Mouse (Mus musculus) kidney, postnatal 14 days (tissue): ENCODE measurements around the gene Cfap299.

Source experiments
- DNase-seq: peaks from one replicate; pipeline ENCODE4 v3.0.0; 2022; ENCODE audit warnings: mixed read lengths

The Cfap299 gene

DNA sequence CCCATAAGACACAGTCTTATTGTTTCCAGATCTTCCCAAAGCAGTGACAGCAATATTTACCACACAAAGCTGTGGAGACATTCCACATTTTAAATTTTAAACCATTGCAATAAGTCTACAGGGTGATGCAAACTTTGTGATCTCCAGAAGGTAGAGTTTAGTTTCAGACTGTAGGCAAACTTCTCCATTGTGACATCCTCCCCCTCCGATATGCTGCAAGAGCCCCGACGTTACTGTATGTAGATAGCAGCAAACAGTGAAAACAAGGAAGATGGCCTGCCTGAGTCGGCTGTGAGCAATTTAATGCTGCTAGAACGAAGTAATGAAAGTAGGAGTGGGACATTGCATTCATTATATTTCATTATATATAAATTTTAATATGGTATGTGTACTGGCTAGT is 359.1 kb downstream of the Cfap299 start:
- no peak for DNase-seq

DNA sequence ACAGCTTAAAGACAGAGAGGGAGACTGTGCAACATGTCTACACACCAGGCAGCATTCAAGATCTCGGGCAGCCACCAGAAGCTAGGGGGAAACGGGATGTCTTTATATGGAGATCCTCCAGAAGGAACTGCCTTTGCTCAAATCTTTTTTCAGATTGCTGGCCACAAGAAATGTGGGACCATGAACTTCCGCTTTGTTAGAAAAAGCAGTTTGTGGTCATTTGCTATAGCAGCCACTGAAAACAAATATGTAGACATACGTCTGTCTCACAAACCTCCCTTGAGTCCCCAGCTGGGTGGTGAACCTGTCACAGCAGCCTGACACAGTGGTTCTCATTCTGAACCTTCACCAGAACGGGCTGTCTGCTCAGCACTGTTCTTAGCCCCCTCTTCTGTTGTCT is 363.0 kb downstream of the Cfap299 start:
- no peak for DNase-seq

DNA sequence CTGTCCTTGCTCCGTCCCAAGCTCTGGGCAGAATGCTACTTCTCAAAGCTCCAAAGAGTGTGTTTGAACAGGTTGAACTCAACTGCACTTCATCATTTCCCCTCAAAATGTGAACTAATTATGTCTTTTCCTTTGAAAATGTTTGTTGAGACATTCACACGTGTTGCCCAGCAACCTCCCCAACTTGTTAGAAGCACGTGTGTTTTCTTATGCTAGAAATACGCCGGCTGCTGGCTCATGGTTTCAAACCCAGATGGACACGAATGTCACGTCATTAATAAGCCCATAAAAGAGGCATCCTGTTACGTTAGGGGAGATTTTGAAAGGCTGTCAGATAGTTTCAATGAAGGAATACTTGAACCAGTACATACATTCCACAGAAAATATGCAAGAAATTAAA is 367.2 kb downstream of the Cfap299 start:
- DNase-seq: no peak

DNA sequence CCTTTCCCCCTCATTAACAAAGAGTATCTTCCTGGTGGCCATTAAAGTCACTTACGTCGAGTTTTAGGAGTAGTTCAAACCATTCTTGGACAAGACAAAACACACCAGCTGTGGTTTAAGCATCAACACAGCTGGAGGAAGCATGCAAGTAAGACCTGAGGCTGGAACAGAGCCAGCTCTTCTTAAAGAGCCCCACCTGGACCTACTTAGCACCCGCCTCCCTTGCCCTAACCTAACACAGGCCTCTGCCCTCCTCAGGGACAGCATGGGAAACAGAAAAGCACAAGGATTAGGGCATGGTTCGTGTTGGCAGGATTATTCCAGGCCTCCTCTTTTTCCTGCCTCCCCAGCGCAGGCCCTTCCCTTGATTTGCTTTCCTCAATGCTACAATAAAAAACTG is 374.9 kb downstream of the Cfap299 start:
- DNase-seq: no peak

DNA sequence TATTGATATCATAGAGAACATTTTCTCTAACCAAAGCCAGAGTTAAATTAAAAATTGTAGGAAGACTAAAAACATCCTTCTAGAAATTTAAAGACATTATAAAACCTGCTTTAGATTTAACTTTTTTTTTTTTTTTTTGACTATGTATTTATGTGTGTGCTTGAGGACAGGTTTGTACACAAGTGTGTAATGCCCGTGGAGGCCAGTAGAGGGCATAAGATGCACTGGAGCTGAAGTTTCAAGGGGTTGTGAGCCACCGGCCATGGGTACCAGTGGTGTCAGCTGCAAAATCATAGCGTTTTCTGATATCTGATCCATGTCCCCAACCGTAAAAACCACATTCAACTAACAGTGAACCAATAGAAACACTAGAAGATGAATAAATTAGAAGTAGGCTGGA is 377.5 kb downstream of the Cfap299 start:
- DNase-seq: no peak

DNA sequence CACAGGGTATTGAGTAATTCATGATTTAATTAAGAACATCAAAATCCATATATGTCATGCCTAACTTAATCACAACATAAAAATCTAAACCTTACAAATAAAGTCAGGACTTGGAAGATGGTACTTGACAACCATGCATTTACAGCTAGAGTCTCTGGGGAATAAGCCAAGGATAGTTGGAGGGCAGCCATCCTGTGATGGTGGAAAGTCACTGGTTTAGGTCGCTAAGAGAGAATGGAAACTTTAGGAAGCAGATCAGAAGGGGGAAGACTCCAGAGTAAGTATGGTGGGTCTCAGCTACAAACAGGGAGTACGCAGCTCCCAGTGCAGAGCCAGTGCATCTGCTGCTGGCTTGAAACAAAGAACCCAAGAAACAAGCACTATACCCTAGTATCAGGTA is 386.3 kb downstream of the Cfap299 start:
- DNase-seq: no peak

DNA sequence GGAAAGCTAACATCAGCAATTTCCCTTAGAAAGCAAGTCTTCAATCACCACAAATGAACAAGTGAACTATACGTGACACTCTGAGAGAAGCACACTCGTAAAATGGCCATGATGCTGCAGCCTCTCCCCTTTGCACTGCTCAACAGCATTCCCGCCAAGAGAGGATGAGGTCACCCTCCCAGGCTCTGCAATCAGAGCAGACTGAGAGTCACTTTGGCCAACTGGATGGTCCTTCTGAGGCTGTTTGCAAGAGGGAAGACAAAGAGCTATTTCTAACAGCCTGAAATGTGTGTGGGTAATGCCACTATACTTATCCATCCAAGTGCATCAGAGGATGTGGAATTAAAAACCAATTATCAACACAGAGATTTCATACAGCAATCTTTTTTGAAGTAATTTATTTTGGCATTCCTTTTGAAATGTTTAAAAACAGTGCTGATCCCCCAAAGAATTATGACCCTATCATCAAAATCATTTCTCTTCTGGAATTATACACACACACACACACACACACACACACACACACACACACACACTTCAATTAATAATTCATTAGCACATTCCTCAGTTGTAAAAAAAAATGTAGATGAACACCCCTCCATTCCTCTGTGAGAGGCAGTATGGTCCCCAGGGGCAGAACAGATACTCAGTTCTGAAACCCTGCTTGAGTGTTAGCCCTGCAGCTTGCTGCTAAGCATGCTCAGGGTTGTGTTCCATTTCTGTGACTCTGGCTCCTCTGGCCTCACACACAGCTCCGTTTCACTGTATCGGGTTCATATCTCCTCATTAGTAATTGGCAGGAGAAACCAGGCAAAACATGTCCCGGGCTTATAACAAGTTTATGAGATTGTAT is 403.3 kb downstream of the Cfap299 start:
- DNase-seq: no peak

DNA sequence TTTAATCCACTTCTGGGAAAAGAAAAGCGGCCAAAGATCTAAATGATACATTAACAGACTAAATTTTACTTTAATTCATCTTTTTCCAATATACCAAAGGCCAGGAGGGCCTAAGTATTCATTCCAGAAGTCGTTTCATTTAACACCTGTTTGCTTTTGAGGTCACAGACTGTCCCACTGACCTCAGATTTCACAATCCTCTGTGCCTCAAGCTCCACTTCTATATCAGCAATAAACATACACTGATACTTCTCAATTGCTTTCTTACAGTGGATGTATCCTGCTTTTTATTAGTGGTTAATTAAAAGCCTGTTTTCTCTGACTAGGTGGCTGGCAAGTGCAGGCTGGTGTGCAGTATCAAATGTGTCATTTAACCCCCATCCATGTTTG is 403.9 kb downstream of the Cfap299 start:
- DNase-seq: no peak

DNA sequence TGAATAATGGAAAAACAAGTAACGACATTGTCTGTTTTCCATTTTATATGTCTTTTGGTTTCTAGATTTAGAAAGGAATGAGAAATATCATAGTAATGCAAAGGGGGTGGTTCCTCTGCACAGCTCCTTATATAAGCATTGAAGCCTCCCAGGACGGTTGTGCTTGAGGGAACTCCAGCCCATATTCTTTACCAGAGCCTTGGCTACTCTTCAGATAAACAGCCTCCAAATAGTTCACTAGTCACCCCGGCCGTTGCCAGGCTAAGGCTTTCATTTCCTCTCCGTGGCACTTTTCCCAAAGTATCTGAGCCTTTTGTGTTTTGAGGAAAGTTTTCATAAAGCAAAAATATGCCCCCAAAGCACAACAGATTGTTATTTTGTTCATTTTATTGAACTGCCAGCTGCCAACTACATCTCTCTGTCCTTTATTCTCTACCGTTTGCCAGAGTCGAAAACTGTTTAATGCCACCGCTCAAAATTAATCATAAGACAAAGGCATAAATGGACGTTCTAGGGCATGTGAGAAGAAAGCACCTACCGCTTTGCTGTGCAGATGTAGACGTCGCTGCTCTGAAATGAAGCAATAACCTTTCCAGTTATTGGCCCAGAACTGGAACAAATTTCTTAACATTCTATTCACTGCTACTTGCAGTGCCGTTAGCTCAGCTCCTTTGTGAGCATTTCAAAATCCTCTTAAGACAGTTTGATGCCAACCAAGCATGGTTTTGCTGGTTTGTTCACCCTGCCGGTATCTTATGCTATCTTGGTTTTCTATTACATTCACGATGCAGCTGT is 433.0 kb downstream of the Cfap299 start:
- DNase-seq: no peak

DNA sequence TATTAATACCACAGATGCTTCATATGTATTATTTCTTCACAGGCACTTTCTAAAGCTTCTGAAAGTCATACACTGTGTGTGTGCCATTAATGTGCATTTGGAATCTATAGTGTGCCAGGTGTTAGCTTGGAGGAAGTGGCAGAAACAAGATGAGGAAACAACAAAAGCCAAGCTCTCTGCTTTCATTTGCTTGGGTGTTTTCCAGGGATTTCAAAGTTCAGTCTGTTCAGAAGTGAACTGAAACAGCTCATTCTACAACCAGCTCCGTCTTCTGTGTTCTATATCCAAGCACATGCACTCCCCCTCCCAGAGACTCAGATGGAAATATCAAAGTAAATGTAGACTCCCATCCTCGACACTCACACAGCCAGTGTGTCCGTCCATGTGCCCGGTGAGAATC is 449.5 kb downstream of the Cfap299 start:
- no peak for DNase-seq

DNA sequence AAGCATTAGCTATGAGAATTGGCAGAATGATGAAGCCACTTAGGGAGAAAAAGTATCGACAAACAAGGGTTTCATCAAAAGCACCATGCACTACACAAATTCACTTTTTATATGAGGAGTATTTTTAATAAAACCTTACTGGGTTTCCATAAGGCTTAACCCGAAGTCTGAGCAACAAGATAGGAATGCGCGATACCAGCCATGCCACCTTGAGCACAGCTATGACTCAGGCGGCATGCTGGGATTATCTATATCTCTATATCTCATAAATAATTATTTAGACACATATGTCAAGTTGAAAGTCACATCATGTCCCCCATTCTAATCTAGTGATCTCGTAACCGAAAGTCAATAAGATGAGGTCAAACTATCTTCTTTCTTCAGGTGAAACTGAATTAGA is 453.0 kb downstream of the Cfap299 start:
- no peak for DNase-seq

DNA sequence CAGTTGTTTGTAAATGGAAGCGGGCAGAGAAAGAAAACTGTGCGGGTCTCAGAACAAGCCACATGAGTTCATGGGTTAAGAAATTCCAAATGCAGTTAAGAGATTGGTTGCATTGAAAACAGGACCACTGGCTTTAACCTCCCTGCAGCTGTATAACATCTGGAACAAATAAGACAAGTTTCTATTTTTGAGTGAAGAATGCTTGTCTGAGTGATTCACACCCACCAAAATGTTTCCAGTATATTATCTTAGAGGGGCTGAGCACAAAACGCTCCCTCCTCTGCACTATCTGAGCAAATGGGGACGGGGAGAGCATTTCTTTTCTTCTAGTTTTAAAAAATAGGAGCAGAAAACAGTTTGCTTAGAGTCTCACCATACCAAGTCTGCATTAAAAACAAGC is 458.6 kb downstream of the Cfap299 start:
- no peak for DNase-seq

DNA sequence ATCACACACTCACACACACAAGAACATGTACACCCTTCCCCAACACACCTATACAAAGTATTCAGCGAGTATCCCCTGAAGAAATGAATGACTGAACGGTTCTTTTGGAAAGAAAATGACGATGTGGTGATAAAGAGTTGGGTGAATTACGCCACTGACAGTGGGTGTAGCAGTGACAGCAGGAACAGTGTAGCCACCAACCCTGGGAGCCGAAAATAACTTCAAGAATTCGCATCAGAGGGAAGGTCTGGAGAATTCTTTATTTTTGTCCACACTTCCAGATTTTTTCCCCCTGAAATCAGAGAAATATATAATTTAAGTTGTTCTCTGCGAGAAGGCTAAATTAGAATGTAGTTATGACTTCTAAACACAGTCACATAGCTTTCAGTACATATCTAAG is 459.5 kb downstream of the Cfap299 start:
- no peak for DNase-seq

DNA sequence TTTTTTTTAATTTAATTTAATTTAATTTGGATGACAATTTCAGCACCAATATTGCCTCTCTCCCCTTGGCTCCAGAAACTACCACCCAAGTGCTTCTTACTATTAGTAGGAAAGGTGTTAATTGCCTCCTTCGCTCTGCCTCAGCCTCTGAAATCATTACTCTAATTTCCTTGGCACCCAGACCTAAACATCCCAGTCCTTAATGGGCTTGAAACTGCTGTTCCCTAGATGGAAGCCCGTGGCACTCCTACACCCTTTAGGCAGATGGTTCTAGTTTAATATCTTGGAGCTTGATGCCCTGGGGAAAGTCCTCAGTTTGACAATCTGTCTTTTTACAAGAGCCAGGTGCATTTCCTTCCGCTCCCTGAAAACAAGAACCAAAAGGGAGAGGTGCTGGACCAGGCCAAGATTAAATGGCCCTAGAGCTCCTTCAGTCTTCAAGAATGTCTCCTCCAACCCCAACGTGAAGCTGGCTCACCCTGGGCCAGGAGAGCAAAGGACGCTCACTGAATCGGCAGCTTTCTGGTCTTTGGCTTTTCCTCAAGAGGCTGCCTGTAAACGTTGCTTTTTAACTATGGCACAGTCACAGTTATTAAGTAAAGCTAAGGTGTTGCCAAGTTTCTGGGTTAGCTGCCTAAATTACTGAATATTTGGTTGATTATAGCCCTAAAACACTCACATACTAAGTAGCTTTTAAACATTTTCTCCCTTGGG is 461.9 kb downstream of the Cfap299 start:
- DNase-seq: peak; percentile 3

DNA sequence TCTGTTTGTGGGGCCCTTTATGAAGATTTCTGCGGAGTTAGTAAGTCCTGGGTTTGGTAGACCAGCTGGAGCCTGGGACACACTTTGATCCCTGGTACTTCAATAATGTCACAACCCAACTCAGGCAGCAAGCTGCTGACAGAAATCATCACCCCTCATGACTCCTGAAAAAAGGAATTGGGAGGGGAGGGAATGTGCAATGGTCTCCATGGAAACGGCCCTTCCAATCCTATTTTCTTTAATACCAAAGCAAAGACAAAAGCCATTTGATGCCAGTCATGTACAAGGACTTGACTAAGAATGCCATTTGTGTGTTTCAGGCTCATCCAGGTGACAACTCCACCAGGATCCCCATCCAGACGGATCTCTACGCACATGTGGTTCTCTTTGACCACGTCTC is 472.4 kb downstream of the Cfap299 start:
- DNase-seq: no peak

DNA sequence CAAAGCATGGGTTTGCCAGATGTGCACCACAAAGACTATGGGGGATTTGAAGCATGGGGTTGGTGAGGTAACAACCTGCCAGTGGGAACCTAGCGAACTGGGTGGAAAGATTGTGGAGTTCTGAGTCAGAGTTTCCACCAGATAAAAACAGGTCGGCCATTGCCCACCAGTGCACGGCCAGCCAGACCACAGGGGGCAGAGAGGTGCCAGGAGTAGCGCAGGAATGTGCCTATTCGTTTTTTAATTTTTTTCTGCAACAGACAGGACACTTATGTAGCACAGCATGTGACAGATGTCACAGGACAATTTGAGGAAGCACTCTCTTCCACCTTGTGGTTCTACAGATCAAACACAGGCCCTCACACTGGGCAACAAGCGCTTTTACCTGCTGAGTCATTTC is 475.7 kb downstream of the Cfap299 start:
- DNase-seq: no peak

DNA sequence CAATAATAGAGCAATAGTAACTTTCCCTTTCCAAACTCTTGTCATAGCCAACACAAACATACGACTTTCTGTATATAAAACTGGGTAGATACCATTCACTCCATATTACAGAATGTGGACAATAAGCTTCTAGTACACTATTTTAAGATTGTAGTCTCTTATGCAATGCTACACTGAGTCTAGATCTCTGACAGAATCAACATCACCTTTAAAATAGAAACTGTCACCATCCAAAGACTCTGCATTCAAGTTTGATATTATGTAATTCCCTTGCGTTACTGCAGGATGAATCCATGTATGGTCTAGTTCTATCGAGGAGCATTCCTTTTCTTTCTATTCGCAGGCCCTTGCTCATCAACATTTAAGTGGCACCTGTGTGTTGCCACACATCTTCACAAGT is 477.4 kb downstream of the Cfap299 start:
- DNase-seq: no peak

DNA sequence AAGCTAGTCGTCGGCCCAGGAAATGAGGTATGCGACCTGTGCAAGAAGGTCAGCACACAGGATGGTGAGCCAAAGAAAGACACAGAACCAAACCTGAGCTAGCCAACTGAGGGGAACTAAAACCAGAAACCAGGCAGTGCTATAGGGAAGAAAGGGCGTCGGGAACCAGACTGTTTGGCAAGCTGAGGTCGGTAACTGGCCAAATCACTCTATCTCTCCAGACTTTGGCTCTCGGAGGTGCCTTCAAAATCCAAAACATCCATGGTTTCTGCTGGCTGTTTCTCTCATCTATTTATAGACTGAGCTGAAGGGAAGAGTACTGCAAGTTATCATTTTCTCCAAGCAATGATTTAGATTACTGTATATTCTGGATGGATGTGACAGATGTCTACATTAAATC is 477.9 kb downstream of the Cfap299 start:
- DNase-seq: no peak

DNA sequence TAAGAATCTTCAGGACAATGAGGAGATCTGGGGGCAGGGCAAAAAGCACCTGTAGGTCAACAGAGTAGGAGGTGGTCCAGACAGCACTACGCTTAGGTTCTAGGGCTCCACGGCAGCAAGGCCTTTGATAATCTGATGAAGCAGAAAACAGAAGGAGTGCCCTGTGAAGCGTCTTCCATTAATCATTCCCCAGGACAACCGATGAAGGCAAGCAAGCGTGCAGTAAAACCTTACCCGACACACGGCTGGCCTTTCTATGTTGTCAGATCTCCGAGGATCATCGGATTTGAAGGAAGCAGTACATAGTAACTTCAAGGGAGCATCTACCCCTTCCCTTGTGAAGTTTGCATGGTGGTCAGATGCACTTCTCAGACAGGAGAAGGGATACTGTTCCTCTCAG is 478.8 kb downstream of the Cfap299 start:
- peak; percentile 8 for DNase-seq

DNA sequence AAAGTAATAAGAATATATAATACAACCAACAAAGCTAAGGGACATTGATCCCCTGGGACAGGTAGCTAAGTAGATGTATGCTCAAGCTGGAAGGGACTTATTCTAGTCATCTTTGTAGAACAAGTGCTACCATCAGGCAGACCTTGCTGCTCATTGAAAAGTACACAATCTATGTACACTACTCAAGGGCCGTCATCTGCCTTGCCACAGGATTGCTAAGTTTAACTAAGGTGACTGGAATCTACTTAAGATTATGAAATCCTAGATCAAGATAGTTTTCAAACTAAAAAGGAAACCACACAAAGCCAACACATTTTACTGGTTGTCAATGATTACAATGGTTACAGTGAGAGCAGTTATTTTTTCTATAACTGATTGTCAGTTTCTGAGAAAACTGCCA is 483.3 kb downstream of the Cfap299 start:
- no peak for DNase-seq

DNA sequence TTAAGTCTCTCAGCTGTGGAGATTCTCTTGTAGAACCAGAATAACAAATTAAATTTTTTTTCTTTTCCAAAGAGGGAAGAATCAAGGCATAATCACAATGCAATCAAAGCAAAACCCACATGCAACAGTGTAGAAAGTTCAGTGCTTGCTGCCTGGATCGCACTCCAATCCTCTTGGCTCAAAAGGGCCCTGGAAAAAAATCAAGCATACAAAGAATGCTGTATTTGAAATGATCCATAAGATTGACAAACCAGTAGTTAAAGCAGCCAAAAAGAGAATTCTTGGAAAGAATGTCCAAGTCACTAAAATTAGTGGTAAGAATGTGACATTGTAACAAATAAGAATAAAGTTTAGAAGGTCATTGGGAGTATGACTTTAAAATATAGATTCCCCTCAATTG is 486.2 kb downstream of the Cfap299 start:
- DNase-seq: no peak

DNA sequence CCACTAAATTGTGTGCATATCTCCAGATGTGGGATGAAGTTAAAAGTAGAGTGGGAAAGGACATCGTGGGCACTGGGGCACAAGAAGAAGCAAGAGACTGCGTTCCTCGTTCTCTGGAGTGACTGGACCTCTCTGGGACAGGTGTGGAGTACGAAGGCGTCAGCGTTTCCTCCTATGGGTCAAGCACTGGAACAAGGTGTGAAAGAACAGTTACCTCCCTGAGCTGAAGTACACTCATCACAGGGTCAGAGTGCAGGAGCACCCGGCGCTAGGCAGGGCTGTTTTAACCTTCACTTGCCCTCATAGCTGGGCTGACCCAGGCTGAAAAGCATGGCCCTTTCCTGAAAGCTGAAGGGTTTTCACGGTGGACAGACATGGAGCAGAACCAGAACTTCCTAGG is 504.7 kb downstream of the Cfap299 start:
- no peak for DNase-seq

DNA sequence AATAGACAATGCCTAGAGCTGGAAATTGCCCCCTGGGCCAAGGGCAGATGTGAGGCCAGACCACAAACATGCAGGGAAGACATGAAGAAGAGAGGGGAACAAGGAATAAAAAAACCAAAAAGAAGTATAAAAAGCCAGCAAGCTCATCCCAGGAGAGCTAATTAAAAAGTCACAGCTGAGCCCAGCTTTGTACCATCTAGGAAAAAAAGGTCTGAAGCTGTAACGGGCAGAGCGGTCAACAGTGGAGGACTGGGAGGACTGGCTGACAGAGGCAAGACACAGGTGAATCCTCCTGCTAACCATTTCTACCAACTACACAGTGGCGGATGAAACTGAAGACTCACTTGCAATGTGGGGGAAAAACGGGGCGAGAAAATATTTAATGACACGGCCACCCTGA is 505.2 kb downstream of the Cfap299 start:
- no peak for DNase-seq
